Mouse (Mus musculus) heart, embryonic 14.5 days (tissue): ENCODE measurements at regions not wholly inside any gene's neighbourhood (a gene's known extent, or its start where the extent isn't known, plus 50 kb on each side); places are given as distances from the start of the nearest gene placed in this dataset.
A peak's percentile ranks its signal among the peaks of the same experiment; 100 is the strongest.

Source experiments
- ATAC-seq: fragments of 200-750 bp; cut with Nextera tagmentation; 2 replicates; pipeline ENCODE4 v1.8.0; 2017; ENCODE audit warnings: low read depth, moderate TSS enrichment; ENCODE audit not compliant: insufficient number of reproducible peaks, insufficient read depth, low FRiP score
- H3K27ac ChIP-seq, 2 experiments: fragments of 200-500 bp in 1 of 2; fragments of 300-500 bp in 1 of 2; sonication (generic) in 1 of 2; replicated peaks in 1 of 2; 2 replicates each; pipeline ENCODE4 v1.5.1; 2012 to 2014; ENCODE audit warnings: low read depth in 2 of 2, low read length in 2 of 2, control low read depth in 1 of 2, mild to moderate bottlenecking in 1 of 2, mixed read lengths in 1 of 2; ENCODE audit not compliant: control insufficient read depth in 1 of 2, insufficient read depth in 1 of 2
- H3K27me3 ChIP-seq: fragments of 300-500 bp; sonication (generic); 2 replicates; pipeline ENCODE4 v1.6.1; 2014; ENCODE audit warnings: mild to moderate bottlenecking, low read length, control low read depth; ENCODE audit not compliant: control insufficient read depth, insufficient read depth
- H3K36me3 ChIP-seq: fragments of 300-500 bp; sonication (generic); 2 replicates; pipeline ENCODE4 v1.6.1; 2014; ENCODE audit warnings: mild to moderate bottlenecking, control low read depth, low read length, mixed read lengths; ENCODE audit not compliant: control insufficient read depth, insufficient read depth
- H3K4me1 ChIP-seq, 2 experiments: fragments of 200-500 bp in 1 of 2; fragments of 300-500 bp in 1 of 2; sonication (generic) in 1 of 2; 2 replicates each; pipeline ENCODE4 v1.6.1; 2012 to 2014; ENCODE audit warnings: low read length in 2 of 2, control low read depth in 1 of 2, mixed read lengths in 1 of 2; ENCODE audit not compliant: control insufficient read depth in 2 of 2, insufficient read depth in 2 of 2
- H3K4me2 ChIP-seq: fragments of 300-500 bp; sonication (generic); 2 replicates; pipeline ENCODE4 v1.6.1; 2014; ENCODE audit warnings: mild to moderate bottlenecking, low read length
- H3K4me3 ChIP-seq, 2 experiments: fragments of 200-500 bp in 1 of 2; fragments of 300-500 bp in 1 of 2; sonication (generic) in 1 of 2; 2 replicates each; pipeline ENCODE4 v1.5.1; 2012 to 2014; ENCODE audit warnings: low read length in 2 of 2, mild to moderate bottlenecking in 2 of 2, control low read depth in 1 of 2, low read depth in 1 of 2, moderate library complexity in 1 of 2; ENCODE audit not compliant: control insufficient read depth in 1 of 2, insufficient read depth in 1 of 2
- H3K9ac ChIP-seq: fragments of 300-500 bp; sonication (generic); 2 replicates; pipeline ENCODE4 v1.6.1; 2014; ENCODE audit warnings: mild to moderate bottlenecking, low read length
- H3K9me3 ChIP-seq: fragments of 300-500 bp; sonication (generic); 2 replicates; pipeline ENCODE4 v1.6.1; 2016; ENCODE audit warnings: low read length, control low read depth; ENCODE audit not compliant: control insufficient read depth
- WGBS: fragments of 180-500 bp; shearing (Covaris S2); extraction: QIAGEN DNeasy Blood & Tissue Kit; methylation state at CpG from one replicate; pipeline ENCODE4 v1.1.7; 2014; 5-methylcytosine and 5-hydroxymethylcytosine counted together

GRCm38 (mm10) chr4:53915326-53915725 lies 89.5 kb downstream of the Tmem38b start:
- Histone ChIP-seq H3K36me3 (no peaks in the 10 kb centered on the region), H3K9me3 (no peaks in the 10 kb centered on the region), H3K9ac (no peak overlapping the region), H3K4me3 (no peak overlapping the region), H3K4me1 (no peaks in the 10 kb centered on the region), H3K4me2 (no peak overlapping the region), H3K27ac (no peak overlapping the region), H3K27me3 (no peaks in the 10 kb centered on the region)
- ATAC-seq: no peak

DNA sequence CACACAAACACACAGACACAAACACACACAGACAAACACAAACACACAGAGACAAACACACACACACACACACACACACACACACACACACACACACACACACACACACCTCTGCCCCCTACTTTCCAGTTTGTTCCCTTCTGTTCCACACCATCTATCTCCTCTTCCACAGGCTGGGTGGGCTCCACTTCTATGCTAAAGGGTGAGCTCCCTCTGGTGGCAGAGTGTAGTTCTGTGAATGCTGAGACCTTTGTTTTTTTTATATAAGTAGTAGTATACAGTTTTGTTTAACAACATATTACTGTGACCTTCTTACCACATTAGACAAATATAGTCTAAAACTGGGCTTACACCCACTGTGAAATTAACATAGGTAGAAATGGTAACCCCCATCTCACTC lies 93.3 kb downstream of the Tmem38b start:
- no peak overlapping the region for H3K9ac ChIP-seq
- no peaks in the 10 kb centered on the region for H3K27me3 ChIP-seq
- ATAC-seq: no peak
- no peaks in the 10 kb centered on the region for H3K4me1 ChIP-seq
- no peak overlapping the region for H3K4me3 ChIP-seq
- H3K27ac ChIP-seq: no peak overlapping the region
- no peaks in the 10 kb centered on the region for H3K9me3 ChIP-seq
- no peaks in the 10 kb centered on the region for H3K36me3 ChIP-seq
- H3K4me2 ChIP-seq: no peak overlapping the region

- Histone ChIP-seq H3K27ac (no peak overlapping the region), H3K36me3 (no peaks in the 10 kb centered on the region), H3K27me3 (no peaks in the 10 kb centered on the region), H3K4me1 (no peaks in the 10 kb centered on the region; a peak in 1 of 4 replicates), H3K4me2 (no peak overlapping the region), H3K4me3 (no peak overlapping the region), H3K9ac (no peak overlapping the region), H3K9me3 (no peaks in the 10 kb centered on the region)
- ATAC-seq: no peak
- 59% methylated on average over 2 of the region's 2 CpGs for WGBS
Measured at GRCm38 (mm10) chr4:53920587-53920986, 94.7 kb downstream of the Tmem38b start.

GRCm38 (mm10) chr4:53931068-53931467 lies 105.2 kb downstream of the Tmem38b start:
- no peak for ATAC-seq

GRCm38 (mm10) chr4:53931499-53931898 lies 105.7 kb downstream of the Tmem38b start:
- H3K9me3 ChIP-seq: no peaks in the 10 kb centered on the region
- peak overlapping the region; percentile 21 to 39 for H3K4me3 ChIP-seq
- WGBS: 7% methylated on average over 10 of the region's 10 CpGs
- H3K27ac ChIP-seq: no peak overlapping the region
- H3K4me2 ChIP-seq: peak overlapping the region; percentile 53
- no peaks in the 10 kb centered on the region for H3K36me3 ChIP-seq
- H3K9ac ChIP-seq: 0 out of 2 replicates have a peak overlapping the region, but pooled peaks have one; percentile 14
- no peaks in the 10 kb centered on the region for H3K27me3 ChIP-seq
- peaks cover 7 to 9% of the 10 kb centered on the region in 2 experiments; a peak in 3 of 4 replicates for H3K4me1 ChIP-seq
- peak; percentile 31; the same call in 1 of the 2 replicates for ATAC-seq

More at GRCm38 (mm10) chr4:53931068-53931467, 105.2 kb downstream of the Tmem38b start:
- H3K27me3 ChIP-seq: no peaks in the 10 kb centered on the region
- H3K9ac ChIP-seq: no peak overlapping the region
- no peak overlapping the region for H3K27ac ChIP-seq
- H3K36me3 ChIP-seq: no peaks in the 10 kb centered on the region
- H3K4me3 ChIP-seq: no peak overlapping the region
- peaks cover 7 to 9% of the 10 kb centered on the region in 2 experiments; a peak in 3 of 4 replicates for H3K4me1 ChIP-seq
- H3K9me3 ChIP-seq: no peaks in the 10 kb centered on the region
- peak overlapping the region; percentile 53; the same call in 1 of the 2 replicates for H3K4me2 ChIP-seq
- 84% methylated on average over 3 of the region's 3 CpGs for WGBS

DNA sequence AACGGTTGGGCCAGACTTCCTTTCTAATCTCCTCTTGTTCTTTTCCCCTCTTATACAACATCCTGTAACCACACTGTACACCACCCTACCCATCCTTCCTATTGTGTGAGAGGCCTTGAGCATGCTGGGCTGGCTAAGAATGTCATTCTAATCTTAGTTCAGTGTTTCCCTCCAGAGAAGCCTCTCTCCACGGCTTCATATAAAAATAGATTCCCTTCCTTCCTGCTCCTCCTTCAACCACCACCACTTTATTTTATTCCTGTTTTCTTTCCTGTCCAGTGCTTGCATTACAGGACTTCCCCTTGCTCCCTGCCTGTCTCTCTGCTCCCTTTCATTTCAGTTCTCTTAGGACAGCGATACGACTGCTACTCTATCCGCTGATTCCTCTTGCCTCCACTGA lies 109.5 kb downstream of the Tmem38b start:
- no peak overlapping the region for H3K9ac ChIP-seq
- H3K9me3 ChIP-seq: no peaks in the 10 kb centered on the region
- 0 out of 4 replicates have a peak overlapping the region, but pooled peaks of 1 of the 2 experiments have one; percentile 3 for H3K27ac ChIP-seq
- no peaks in the 10 kb centered on the region for H3K36me3 ChIP-seq
- no peak for ATAC-seq
- no peak overlapping the region for H3K4me2 ChIP-seq
- H3K4me3 ChIP-seq: no peak overlapping the region
- H3K4me1 ChIP-seq: peaks cover 7 to 9% of the 10 kb centered on the region in 2 experiments; a peak in 3 of 4 replicates
- H3K27me3 ChIP-seq: no peaks in the 10 kb centered on the region
- 38% methylated on average over 5 of the region's 5 CpGs for WGBS

DNA sequence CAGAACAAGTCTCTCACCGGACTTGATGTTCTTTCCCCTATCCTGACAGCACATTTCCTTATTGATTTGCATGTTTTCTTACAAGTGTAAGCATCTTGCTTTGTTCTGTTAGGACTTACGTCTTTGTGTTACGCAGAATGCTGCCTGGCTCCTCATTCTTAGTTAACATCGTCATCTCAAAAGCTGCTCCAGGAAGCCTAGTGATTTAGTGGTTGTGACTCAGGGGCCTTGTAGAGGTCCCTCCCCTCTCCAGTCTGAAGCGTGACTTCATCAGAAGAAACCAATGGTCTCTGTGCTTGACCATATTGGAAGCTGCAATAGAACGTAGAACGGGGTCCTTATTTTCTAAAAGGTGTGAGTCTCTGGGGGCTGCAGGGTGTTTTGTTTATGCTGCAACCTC lies 122.9 kb downstream of the Tmem38b start:
- Histone ChIP-seq H3K36me3 (no peaks in the 10 kb centered on the region), H3K4me2 (no peak overlapping the region), H3K27ac (no peak overlapping the region), H3K4me3 (no peak overlapping the region), H3K9ac (no peak overlapping the region), H3K9me3 (no peaks in the 10 kb centered on the region), H3K4me1 (peaks cover 6 to 10% of the 10 kb centered on the region in 2 experiments; a peak in 3 of 4 replicates), H3K27me3 (no peaks in the 10 kb centered on the region)
- 79% methylated on average over 7 of the region's 7 CpGs for WGBS
- ATAC-seq: no peak

- Histone ChIP-seq H3K4me1 (peaks cover 6 to 10% of the 10 kb centered on the region in 2 experiments; a peak in 3 of 4 replicates), H3K9ac (no peak overlapping the region), H3K4me2 (no peak overlapping the region), H3K27me3 (no peaks in the 10 kb centered on the region), H3K36me3 (no peaks in the 10 kb centered on the region), H3K4me3 (no peak overlapping the region), H3K27ac (no peak overlapping the region), H3K9me3 (no peaks in the 10 kb centered on the region)
- WGBS: 72% methylated on average over 3 of the region's 3 CpGs
- no peak for ATAC-seq
Measured at GRCm38 (mm10) chr4:53949164-53949563, 123.3 kb downstream of the Tmem38b start.
